Mouse (Mus musculus) stomach, postnatal 0 days (tissue): ENCODE data around the gene Cobll1.

Source experiments
- CTCF ChIP-seq: IDR thresholded peaks from 2 replicates; pipeline ENCODE4 v1.5.1; 2016; ENCODE audit warnings: antibody characterized with exemption, low read depth, mild to moderate bottlenecking, moderate library complexity
- EP300 ChIP-seq: optimal IDR thresholded peaks from 2 replicates; pipeline ENCODE3; 2016; ENCODE audit warnings: antibody characterized with exemption

DNA sequence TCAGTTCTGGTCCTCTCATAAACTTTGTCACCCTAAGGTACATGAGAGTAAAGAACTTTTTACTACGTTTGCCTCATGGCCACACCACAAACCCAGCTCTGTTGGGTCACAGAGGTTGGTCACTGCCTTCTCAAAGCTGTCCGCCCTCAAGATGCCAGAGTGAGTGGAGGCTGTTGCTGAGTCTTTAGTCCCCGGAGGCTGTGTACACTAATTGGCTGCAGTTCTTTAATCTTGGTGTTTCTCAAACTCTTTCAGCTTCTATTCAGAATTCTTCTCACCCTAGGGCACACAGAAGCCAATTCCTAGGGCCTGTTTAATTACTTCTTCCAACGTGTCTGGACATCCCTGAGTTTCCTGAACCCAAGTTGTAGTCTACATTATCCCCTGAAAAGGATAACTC lies 28.6 kb upstream of the Cobll1 start:
- no peak for TF ChIP-seq CTCF
- TF ChIP-seq EP300 = no peak
